Mouse (Mus musculus) liver, embryonic 16.5 days (tissue): ENCODE data around the gene Tubd1. TPM values are rescaled to one million over a fixed set of nuclear protein-coding genes. Genes with fewer than 3 reads are reported as not detected.
A peak's percentile ranks its signal among the peaks of the same experiment; 100 is the strongest.

Experiments used
- ATAC-seq: fragments of 200-750 bp; cut with Nextera tagmentation; 2 replicates; pipeline ENCODE4 v1.8.0; 2017; ENCODE audit warnings: low read depth, mild to moderate bottlenecking, moderate number of reproducible peaks, moderate library complexity
- H3K27ac ChIP-seq: fragments of 300-500 bp; sonication (generic); 2 replicates; pipeline ENCODE4 v1.5.1; 2014; ENCODE audit warnings: mild to moderate bottlenecking, low read length
- H3K27me3 ChIP-seq: fragments of 300-500 bp; sonication (generic); 2 replicates; pipeline ENCODE4 v1.6.1; 2014; ENCODE audit warnings: low read depth, low read length, mixed read lengths; ENCODE audit not compliant: control insufficient read depth, insufficient read depth
- H3K36me3 ChIP-seq: fragments of 300-500 bp; sonication (generic); 2 replicates; pipeline ENCODE4 v1.6.1; 2014; ENCODE audit warnings: mild to moderate bottlenecking; ENCODE audit not compliant: control insufficient read depth, insufficient read depth
- H3K4me1 ChIP-seq: fragments of 300-500 bp; sonication (generic); 2 replicates; pipeline ENCODE4 v1.6.1; 2014; ENCODE audit warnings: low read depth, low read length, mixed read lengths; ENCODE audit not compliant: control insufficient read depth
- H3K4me2 ChIP-seq: fragments of 300-500 bp; sonication (generic); 2 replicates; pipeline ENCODE4 v1.6.1; 2014; ENCODE audit warnings: low read depth, low read length, mixed read lengths
- H3K4me3 ChIP-seq: fragments of 300-500 bp; sonication (generic); 2 replicates; pipeline ENCODE4 v1.5.1; 2014; ENCODE audit warnings: low read depth, mild to moderate bottlenecking, low read length
- H3K9ac ChIP-seq: fragments of 300-500 bp; sonication (generic); 2 replicates; pipeline ENCODE4 v1.6.1; 2014; ENCODE audit warnings: low read depth, low read length
- H3K9me3 ChIP-seq: fragments of 300-500 bp; sonication (generic); replicated peaks from 2 replicates; pipeline ENCODE4 v1.6.1; 2016; ENCODE audit warnings: low read length; ENCODE audit not compliant: control insufficient read depth
- WGBS: fragments of 180-500 bp; shearing (Covaris S2); extraction: QIAGEN DNeasy Blood & Tissue Kit; methylation state at CpG from one replicate; pipeline ENCODE4 v1.1.7; 2014; ENCODE audit not compliant: insufficient replicate concordance; 5-methylcytosine and 5-hydroxymethylcytosine counted together
- microRNA counts: library from miRNA; unstranded; fragments of <30 nt; microRNA quantifications from one replicate; lab custom pipeline; 2016
- microRNA-seq: library from miRNA; unstranded; fragments of <30 nt; microRNA quantifications from one replicate; pipeline ENCODE4, GENCODE M21; 2016
- polyA plus RNA-seq: library from polyadenylated mRNA; unstranded; fragments of >200 nt; fragmentation: Nextera tagmentation; extraction: Ambion mirVana; gene quantifications from 2 replicates; pipeline ENCODE4 v1.2.1, GENCODE M21; 2015

Tubd1 gene
- polyA plus RNA-seq, 1 experiment from 2014 or later, result 8.8 TPM

GRCm38 (mm10) chr11:86607808-86608350 lies 63.1 kb downstream of the Tubd1 start:
- H3K36me3 ChIP-seq, result peaks cover 10% of the 10 kb centered on the region
- no peaks in the 10 kb centered on the region for H3K9me3 ChIP-seq
- no peaks in the 10 kb centered on the region for H3K27me3 ChIP-seq
- H3K9ac ChIP-seq, result no peak overlapping the region
- 87% methylated on average over 2 of the region's 2 CpGs for WGBS
- H3K4me1 ChIP-seq, result peaks cover 18% of the 10 kb centered on the region
- no peak overlapping the region for H3K4me2 ChIP-seq
- ATAC-seq, result no peak
- H3K27ac ChIP-seq, result no peak overlapping the region
- H3K4me3 ChIP-seq, result no peak overlapping the region

GRCm38 (mm10) chr11:86610239-86610638 lies 65.4 kb downstream of the Tubd1 start:
- Histone ChIP-seq H3K27me3 (no peaks in the 10 kb centered on the region), H3K4me3 (no peak overlapping the region), H3K4me2 (peak overlapping the region; percentile 34), H3K36me3 (peaks cover 10% of the 10 kb centered on the region), H3K9me3 (no peaks in the 10 kb centered on the region), H3K9ac (peak overlapping the region; percentile 11; the same call in 1 of the 2 replicates), H3K4me1 (peaks cover 27% of the 10 kb centered on the region), H3K27ac (peak overlapping the region; percentile 86)
- 16% methylated on average over 3 of the region's 3 CpGs for WGBS
- ATAC-seq, result peak; percentile 82

- Histone ChIP-seq H3K27ac (peak overlapping the region; percentile 17; the same call in 1 of the 2 replicates), H3K36me3 (peaks cover 2% of the 10 kb centered on the region; the same call in 1 of the 2 replicates), H3K9ac (no peak overlapping the region), H3K4me1 (peaks cover 31% of the 10 kb centered on the region), H3K9me3 (no peaks in the 10 kb centered on the region), H3K4me2 (no peak overlapping the region), H3K27me3 (no peaks in the 10 kb centered on the region), H3K4me3 (no peak overlapping the region)
- no peak for ATAC-seq
- WGBS, result 93% methylated on average over 1 of the region's 1 CpGs
Observed at GRCm38 (mm10) chr11:86611991-86612390, 67.2 kb downstream of the Tubd1 start.

- Histone ChIP-seq H3K9me3 (no peaks in the 10 kb centered on the region), H3K9ac (peak overlapping the region; percentile 56), H3K36me3 (peaks cover 2% of the 10 kb centered on the region; the same call in 1 of the 2 replicates), H3K4me3 (no peak overlapping the region), H3K4me2 (peak overlapping the region; percentile 44), H3K4me1 (peaks cover 31% of the 10 kb centered on the region), H3K27me3 (no peaks in the 10 kb centered on the region), H3K27ac (peak overlapping the region; percentile 92)
- WGBS, result 6% methylated on average over 2 of the region's 2 CpGs
- ATAC-seq, result peak; percentile 90
Observed at GRCm38 (mm10) chr11:86614056-86614530, 69.3 kb downstream of the Tubd1 start.

GRCm38 (mm10) chr11:86614607-86615006 lies 69.8 kb downstream of the Tubd1 start:
- ATAC-seq, result no peak

More at GRCm38 (mm10) chr11:86614607-86615006, 69.8 kb downstream of the Tubd1 start:
- Histone ChIP-seq H3K4me3 (no peak overlapping the region), H3K9me3 (no peaks in the 10 kb centered on the region), H3K27ac (peak overlapping the region; percentile 92), H3K4me1 (peaks cover 31% of the 10 kb centered on the region), H3K4me2 (peak overlapping the region; percentile 44), H3K36me3 (peaks cover 2% of the 10 kb centered on the region; the same call in 1 of the 2 replicates), H3K9ac (peak overlapping the region; percentile 56), H3K27me3 (no peaks in the 10 kb centered on the region)
- 55% methylated on average over 5 of the region's 5 CpGs for WGBS

MicroRNAs within 50 kb of the gene (microRNA counts, 519-probe panel; counts per million panel counts)
- microRNA mmu-miR-21 (lab: Ali Mortazavi, UCI), result 3,388 counts per million, percentile 90 among the panel's probes with 10 or more counts

Small RNA genes within 50 kb of the gene (microRNA-seq; reads per million reads assigned to microRNA genes)
- 27,232 reads per million, percentile 98 among the genes with 10 or more reads in this experiment for gene Mir21a

Other genes starting within 250 kb of the Tubd1 start
- gene Med13, start 187.4 kb upstream of the Tubd1 start, polyA plus RNA-seq, result 3.0 and 3.5 TPM in 2 replicates
- 17.2 and 17.6 TPM in 2 replicates for gene Rnft1, start 60.3 kb upstream of the Tubd1 start, polyA plus RNA-seq
- gene Rps6kb1, start 186 bp upstream of the Tubd1 start, polyA plus RNA-seq, result 21.1 and 22.0 TPM in 2 replicates
- gene Vmp1, start 138.8 kb downstream of the Tubd1 start, polyA plus RNA-seq, result 77.5 and 87.3 TPM in 2 replicates
- gene Ptrh2, start 139.0 kb downstream of the Tubd1 start, polyA plus RNA-seq, result 13.3 and 13.7 TPM in 2 replicates
- gene Cltc, start 212.6 kb downstream of the Tubd1 start, polyA plus RNA-seq, result 87.5 and 96.5 TPM in 2 replicates